Mouse (Mus musculus) embryonic facial prominence, embryonic 15.5 days (tissue): ENCODE measurements around the gene Mid1. TPM values are rescaled to one million over a fixed set of nuclear protein-coding genes. Genes with fewer than 3 reads are reported as not detected.

Experiments
- ATAC-seq: fragments of 200-750 bp; cut with Nextera tagmentation; 2 replicates; pipeline ENCODE4 v1.8.0; 2017; ENCODE audit warnings: low read depth, moderate TSS enrichment; ENCODE audit not compliant: insufficient number of reproducible peaks, low FRiP score, low TSS enrichment
- H3K27ac ChIP-seq: fragments of 300-500 bp; sonication (generic); replicated peaks from 2 replicates; pipeline ENCODE4 v1.5.1; 2015; ENCODE audit warnings: mild to moderate bottlenecking, inconsistent platforms
- H3K27me3 ChIP-seq: fragments of 300-500 bp; sonication (generic); 2 replicates; pipeline ENCODE4 v1.6.1; 2015; ENCODE audit warnings: inconsistent platforms
- H3K36me3 ChIP-seq: fragments of 300-500 bp; sonication (generic); 2 replicates; pipeline ENCODE4 v1.6.1; 2015; ENCODE audit warnings: mild to moderate bottlenecking, inconsistent platforms
- H3K4me1 ChIP-seq: fragments of 300-500 bp; sonication (generic); 2 replicates; pipeline ENCODE4 v1.6.1; 2015; ENCODE audit warnings: inconsistent platforms
- H3K4me2 ChIP-seq: fragments of 300-500 bp; sonication (generic); replicated peaks from 2 replicates; pipeline ENCODE4 v1.6.1; 2015; ENCODE audit warnings: mild to moderate bottlenecking, inconsistent platforms
- H3K4me3 ChIP-seq: fragments of 300-500 bp; sonication (generic); replicated peaks from 2 replicates; pipeline ENCODE4 v1.5.1; 2015; ENCODE audit warnings: mild to moderate bottlenecking, inconsistent platforms
- H3K9ac ChIP-seq: fragments of 300-500 bp; sonication (generic); 2 replicates; pipeline ENCODE4 v1.6.1; 2015; ENCODE audit warnings: inconsistent platforms
- H3K9me3 ChIP-seq: fragments of 300-500 bp; sonication (generic); replicated peaks from 2 replicates; pipeline ENCODE4 v1.6.1; 2016; ENCODE audit warnings: inconsistent platforms
- WGBS: fragments of 180-500 bp; shearing (Covaris S2); methylation state at CpG from one replicate; pipeline ENCODE4 v1.1.7; 2015; 5-methylcytosine and 5-hydroxymethylcytosine counted together
- polyA plus RNA-seq: library from polyadenylated mRNA; unstranded; fragments of >200 nt; fragmentation: Nextera tagmentation; extraction: Ambion mirVana; gene quantifications from 2 replicates; pipeline ENCODE4 v1.2.1, GENCODE M21; 2015

Mid1 gene
- polyA plus RNA-seq, 1 experiment from 2014 or later = 9.8 TPM

GRCm38 (mm10) chrX:169882220-169882609, 197.2 kb downstream of the Mid1 start:
- Histone ChIP-seq H3K4me1 (no peaks in the 10 kb centered on the region), H3K27ac (no peak overlapping the region), H3K36me3 (no peaks in the 10 kb centered on the region), H3K9ac (no peak overlapping the region), H3K9me3 (no peaks in the 10 kb centered on the region), H3K27me3 (peaks cover 12% of the 10 kb centered on the region; the same call in 1 of the 2 replicates), H3K4me2 (no peak overlapping the region), H3K4me3 (no peak overlapping the region)
- no peak for ATAC-seq
- WGBS = 58% methylated on average over 1 of the region's 1 CpGs

- peaks cover 9% of the 10 kb centered on the region; the same call in 1 of the 2 replicates for H3K27me3 ChIP-seq
- no peaks in the 10 kb centered on the region for H3K36me3 ChIP-seq
- WGBS = 42% methylated on average over 8 of the region's 8 CpGs
- no peak overlapping the region for H3K4me2 ChIP-seq
- ATAC-seq = no peak
- no peaks in the 10 kb centered on the region for H3K9me3 ChIP-seq
- H3K27ac ChIP-seq = no peak overlapping the region
- no peaks in the 10 kb centered on the region for H3K4me1 ChIP-seq
- H3K9ac ChIP-seq = no peak overlapping the region
- H3K4me3 ChIP-seq = no peak overlapping the region
Measured at GRCm38 (mm10) chrX:169883536-169884272, 198.7 kb downstream of the Mid1 start.

- Histone ChIP-seq H3K36me3 (no peaks in the 10 kb centered on the region), H3K4me2 (no peak overlapping the region), H3K27ac (no peak overlapping the region), H3K9me3 (no peaks in the 10 kb centered on the region), H3K27me3 (no peaks in the 10 kb centered on the region; the same call in 1 of the 2 replicates), H3K4me1 (no peaks in the 10 kb centered on the region), H3K9ac (no peak overlapping the region), H3K4me3 (no peak overlapping the region)
- 53% methylated on average over 4 of the region's 4 CpGs for WGBS
- ATAC-seq = no peak
Measured at GRCm38 (mm10) chrX:169890541-169890940, 205.5 kb downstream of the Mid1 start.

- no peak for ATAC-seq
- Histone ChIP-seq H3K27ac (no peak overlapping the region), H3K4me1 (no peaks in the 10 kb centered on the region), H3K4me2 (no peak overlapping the region), H3K27me3 (no peaks in the 10 kb centered on the region), H3K9ac (no peak overlapping the region), H3K9me3 (no peaks in the 10 kb centered on the region), H3K4me3 (no peak overlapping the region), H3K36me3 (no peaks in the 10 kb centered on the region)
Measured at GRCm38 (mm10) chrX:169892100-169892499, 207.1 kb downstream of the Mid1 start.

- no peak overlapping the region for H3K4me3 ChIP-seq
- no peak for ATAC-seq
- H3K4me1 ChIP-seq = no peaks in the 10 kb centered on the region
- H3K36me3 ChIP-seq = no peaks in the 10 kb centered on the region
- H3K9me3 ChIP-seq = no peaks in the 10 kb centered on the region
- no peak overlapping the region for H3K4me2 ChIP-seq
- 77% methylated on average over 2 of the region's 2 CpGs for WGBS
- no peak overlapping the region for H3K9ac ChIP-seq
- no peaks in the 10 kb centered on the region for H3K27me3 ChIP-seq
- H3K27ac ChIP-seq = no peak overlapping the region
Measured at GRCm38 (mm10) chrX:169892631-169893030, 207.6 kb downstream of the Mid1 start.

GRCm38 (mm10) chrX:169899227-169899950, 214.4 kb downstream of the Mid1 start:
- Histone ChIP-seq H3K27ac (no peak overlapping the region), H3K27me3 (no peaks in the 10 kb centered on the region; the same call in 1 of the 2 replicates), H3K36me3 (no peaks in the 10 kb centered on the region), H3K9me3 (no peaks in the 10 kb centered on the region), H3K9ac (no peak overlapping the region), H3K4me2 (no peak overlapping the region), H3K4me3 (no peak overlapping the region), H3K4me1 (no peaks in the 10 kb centered on the region)
- no peak for ATAC-seq
- 36% methylated on average over 3 of the region's 3 CpGs for WGBS

GRCm38 (mm10) chrX:169902860-169903259, 217.9 kb downstream of the Mid1 start:
- Histone ChIP-seq H3K27ac (no peak overlapping the region), H3K4me1 (0 out of 2 replicates have a peak, but pooled peaks cover 3% of the 10 kb centered on the region), H3K4me2 (no peak overlapping the region), H3K9ac (no peak overlapping the region), H3K4me3 (no peak overlapping the region), H3K36me3 (no peaks in the 10 kb centered on the region), H3K9me3 (no peaks in the 10 kb centered on the region), H3K27me3 (no peaks in the 10 kb centered on the region; the same call in 1 of the 2 replicates)
- ATAC-seq = no peak

GRCm38 (mm10) chrX:169903656-169904055, 218.7 kb downstream of the Mid1 start:
- H3K4me3 ChIP-seq = no peak overlapping the region
- H3K4me2 ChIP-seq = no peak overlapping the region
- no peak overlapping the region for H3K9ac ChIP-seq
- no peaks in the 10 kb centered on the region for H3K36me3 ChIP-seq
- 0 out of 2 replicates have a peak, but pooled peaks cover 3% of the 10 kb centered on the region for H3K4me1 ChIP-seq
- H3K9me3 ChIP-seq = no peaks in the 10 kb centered on the region
- no peak overlapping the region for H3K27ac ChIP-seq
- H3K27me3 ChIP-seq = no peaks in the 10 kb centered on the region; the same call in 1 of the 2 replicates
- WGBS = 65% methylated on average over 2 of the region's 2 CpGs
- no peak for ATAC-seq

GRCm38 (mm10) chrX:169906054-169906508, 221.1 kb downstream of the Mid1 start:
- H3K27ac ChIP-seq = no peak overlapping the region
- WGBS = 17% methylated on average over 5 of the region's 5 CpGs
- no peaks in the 10 kb centered on the region for H3K9me3 ChIP-seq
- no peaks in the 10 kb centered on the region for H3K27me3 ChIP-seq
- H3K4me1 ChIP-seq = 0 out of 2 replicates have a peak, but pooled peaks cover 3% of the 10 kb centered on the region
- no peak overlapping the region for H3K9ac ChIP-seq
- no peak overlapping the region for H3K4me3 ChIP-seq
- H3K36me3 ChIP-seq = no peaks in the 10 kb centered on the region
- ATAC-seq = no peak
- H3K4me2 ChIP-seq = no peak overlapping the region

GRCm38 (mm10) chrX:169909898-169910297, 224.9 kb downstream of the Mid1 start:
- Histone ChIP-seq H3K36me3 (no peaks in the 10 kb centered on the region), H3K4me3 (no peak overlapping the region), H3K27me3 (no peaks in the 10 kb centered on the region), H3K27ac (no peak overlapping the region), H3K4me1 (0 out of 2 replicates have a peak, but pooled peaks cover 3% of the 10 kb centered on the region), H3K9ac (no peak overlapping the region), H3K4me2 (no peak overlapping the region), H3K9me3 (no peaks in the 10 kb centered on the region)
- 79% methylated on average over 2 of the region's 2 CpGs for WGBS
- ATAC-seq = no peak

- no peak for ATAC-seq
- H3K9me3 ChIP-seq = no peaks in the 10 kb centered on the region
- H3K9ac ChIP-seq = no peak overlapping the region
- 81% methylated on average over 6 of the region's 6 CpGs for WGBS
- no peaks in the 10 kb centered on the region for H3K4me1 ChIP-seq
- no peak overlapping the region for H3K4me2 ChIP-seq
- H3K27ac ChIP-seq = no peak overlapping the region
- 0 out of 2 replicates have a peak, but pooled peaks cover 3% of the 10 kb centered on the region for H3K27me3 ChIP-seq
- no peak overlapping the region for H3K4me3 ChIP-seq
- no peaks in the 10 kb centered on the region for H3K36me3 ChIP-seq
Measured at GRCm38 (mm10) chrX:169915738-169916137, 230.7 kb downstream of the Mid1 start.
